ENCODE assay signal across 8 mouse cellular contexts in genomic region chrX:95253517-95253916, GRCm38 (mm10). TPM values are rescaled to one million over a fixed set of nuclear protein-coding genes. Genes with fewer than 3 reads are reported as not detected.
DNase-seq lines count a peak whose midpoint lies in the region; ATAC-seq lines count a peak whose summit lies in the region.

No protein-coding gene starts in this region.

- ATAC-seq in forebrain, embryonic 14.5 days = no peak
- ATAC-seq in forebrain, embryonic 13.5 days = no peak
- no peak for ATAC-seq in midbrain, embryonic 11.5 days (ENCODE audit: low FRiP score)
- ATAC-seq in erythroid progenitor cell, adult 5-6 weeks (replicated peaks; ENCODE audit: low FRiP score, poor library complexity, severe bottlenecking) = no peak

- no peak overlapping the region for H3K27ac ChIP-seq in forebrain, embryonic 14.5 days (ENCODE audit: low read depth, low read length)
- H3K27ac ChIP-seq in forebrain, embryonic 13.5 days = no peak overlapping the region
- H3K27ac ChIP-seq in midbrain, embryonic 10.5 days (replicated peaks) = no peak overlapping the region
- H3K27ac ChIP-seq in midbrain, embryonic 11.5 days (ENCODE audit: low read depth, low read length) = no peak overlapping the region

- no peaks in the 10 kb centered on the region for H3K9me3 ChIP-seq in forebrain, embryonic 14.5 days (replicated peaks; ENCODE audit: control insufficient read depth, low read length)
- no peaks in the 10 kb centered on the region for H3K9me3 ChIP-seq in forebrain, embryonic 13.5 days (replicated peaks)
- no peaks in the 10 kb centered on the region for H3K9me3 ChIP-seq in midbrain, embryonic 10.5 days (replicated peaks)
- H3K9me3 ChIP-seq in midbrain, embryonic 11.5 days (ENCODE audit: control insufficient read depth, low read length) = no peaks in the 10 kb centered on the region

- no peak overlapping the region for H3K9ac ChIP-seq in forebrain, embryonic 14.5 days (ENCODE audit: low read length)
- no peak overlapping the region for H3K9ac ChIP-seq in forebrain, embryonic 13.5 days
- H3K9ac ChIP-seq in midbrain, embryonic 11.5 days (ENCODE audit: low read length) = no peak overlapping the region

- no peak overlapping the region for H3K4me2 ChIP-seq in forebrain, embryonic 14.5 days (ENCODE audit: low read length)
- no peak overlapping the region for H3K4me2 ChIP-seq in forebrain, embryonic 13.5 days
- H3K4me2 ChIP-seq in midbrain, embryonic 11.5 days = no peak overlapping the region

- 44% methylated on average over 13 of the region's 13 CpGs for WGBS in forebrain, embryonic 14.5 days
- 27% methylated on average over 13 of the region's 13 CpGs for WGBS in forebrain, embryonic 13.5 days
- whole genome bisulfite sequencing in midbrain, embryonic 10.5 days = 41% methylated on average over 13 of the region's 13 CpGs
- WGBS in midbrain, embryonic 11.5 days = 32% methylated on average over 13 of the region's 13 CpGs

- H3K36me3 ChIP-seq in forebrain, embryonic 14.5 days (ENCODE audit: control insufficient read depth, insufficient read depth, low read length) = no peaks in the 10 kb centered on the region
- no peaks in the 10 kb centered on the region for H3K36me3 ChIP-seq in forebrain, embryonic 13.5 days (ENCODE audit: poor library complexity, severe bottlenecking)
- no peaks in the 10 kb centered on the region for H3K36me3 ChIP-seq in midbrain, embryonic 10.5 days
- H3K36me3 ChIP-seq in midbrain, embryonic 11.5 days (ENCODE audit: control insufficient read depth, insufficient read depth, low read length) = no peaks in the 10 kb centered on the region

- H3K4me3 ChIP-seq in forebrain, embryonic 14.5 days (ENCODE audit: low read depth, low read length) = no peak overlapping the region
- H3K4me3 ChIP-seq in forebrain, embryonic 13.5 days = no peak overlapping the region
- no peak overlapping the region for H3K4me3 ChIP-seq in midbrain, embryonic 10.5 days
- no peak overlapping the region for H3K4me3 ChIP-seq in midbrain, embryonic 11.5 days (ENCODE audit: low read depth, low read length)

- H3K27me3 ChIP-seq in forebrain, embryonic 14.5 days (replicated peaks; ENCODE audit: control insufficient read depth, insufficient read depth, low read length) = no peaks in the 10 kb centered on the region
- H3K27me3 ChIP-seq in forebrain, embryonic 13.5 days = no peaks in the 10 kb centered on the region
- H3K27me3 ChIP-seq in midbrain, embryonic 10.5 days (ENCODE audit: low read depth, poor library complexity, severe bottlenecking) = no peaks in the 10 kb centered on the region
- H3K27me3 ChIP-seq in midbrain, embryonic 11.5 days (ENCODE audit: control insufficient read depth, insufficient read depth, low read length) = no peaks in the 10 kb centered on the region

- H3K4me1 ChIP-seq in forebrain, embryonic 14.5 days (ENCODE audit: control insufficient read depth, insufficient read depth, low read length) = no peaks in the 10 kb centered on the region
- no peaks in the 10 kb centered on the region for H3K4me1 ChIP-seq in forebrain, embryonic 13.5 days
- no peaks in the 10 kb centered on the region for H3K4me1 ChIP-seq in midbrain, embryonic 10.5 days
- no peaks in the 10 kb centered on the region for H3K4me1 ChIP-seq in midbrain, embryonic 11.5 days (ENCODE audit: control insufficient read depth, insufficient read depth, low read length)

- peak; percentile 4 for DNase-seq in forebrain, embryonic 14.5 days (ENCODE audit: low spot score)
- peak; percentile 18 for DNase-seq in midbrain, embryonic 10.5 days (ENCODE audit: low spot score)
- DNase-seq in midbrain, embryonic 11.5 days (ENCODE audit: low spot score, missing footprints) = no peak
- peak; percentile 3 for DNase-seq in adrenal gland, adult 8-10 months
- DNase-seq in kidney, adult 9 months = peak; percentile 17
- peak; percentile 18 for DNase-seq in lung, postnatal 25 days (ENCODE audit: low spot score)

RNA-seq across cellular contexts. Expression of gene Arhgef9, which starts 56.9 kb away (rescaled TPM):
- polyA plus RNA-seq in forebrain, embryonic 14.5 days (2014; fragmentation: Nextera tagmentation; extraction: Ambion mirVana) = 30.5 and 36.2 TPM in 2 replicates
- polyA plus RNA-seq in forebrain, embryonic 13.5 days (2015; fragmentation: Nextera tagmentation; extraction: Ambion mirVana) = 29.3 and 33.6 TPM in 2 replicates
- 15.7 and 20.0 TPM in 2 replicates for polyA plus RNA-seq in midbrain, embryonic 10.5 days (2016; fragmentation: Nextera tagmentation; extraction: Ambion mirVana)
- polyA plus RNA-seq in midbrain, embryonic 11.5 days (2014; fragmentation: Nextera tagmentation; extraction: Ambion mirVana) = 11.6 and 13.7 TPM in 2 replicates
- total RNA-seq in adrenal gland, adult 8-10 months (2022) = 10 to 100 TPM; 12.3 to 22.5 (median 16.1) TPM
- total RNA-seq in erythroid progenitor cell, adult 5-6 weeks (2015; ENCODE audit: low replicate concordance) = 0.84 TPM in 1 of 2 replicates, not detected in the other
- 0.98 TPM in 1 of 2 replicates, not detected in the other for total RNA-seq in erythroid progenitor cell, adult 5-6 weeks (2017; ENCODE audit: low replicate concordance)
